Comparison of ENCODE assay signal across 8 mouse cellular contexts in genomic region chr3:146047704-146048207, GRCm38 (mm10).
DNase-seq lines count a peak whose midpoint lies in the region; ATAC-seq and TF ChIP-seq lines count a peak whose summit lies in the region.

No protein-coding gene starts in this region.

- WGBS in midbrain, postnatal 0 days: 22% methylated on average over 15 of the region's 15 CpGs
- WGBS in midbrain, embryonic 13.5 days: 26% methylated on average over 15 of the region's 15 CpGs
- WGBS in limb, embryonic 13.5 days: 22% methylated on average over 15 of the region's 15 CpGs

- DNase-seq in midbrain, postnatal 0 days (ENCODE audit: low spot score): peak; percentile 42
- peak; percentile 68 for DNase-seq in embryo, embryonic 11 days
- peak; percentile 31 to 41 for DNase-seq in heart, postnatal 36 days
- peak; percentile 36 for DNase-seq in neural tube, embryonic 10.5 days (ENCODE audit: extremely low spot score, low spot score)
- DNase-seq in thymus, postnatal 4 days: no peak
- no peak for DNase-seq in adrenal gland, adult 18-20 months (ENCODE audit: low spot score in 2 of 2)

- intact Hi-C loops in heart, postnatal 36 days (cut with DNase I): loop anchor here (5.0 kb wide), 1 partner anchor 95 kb away; no protein-coding TSS in a partner anchor

- no peak overlapping the region for H3K9ac ChIP-seq in midbrain, postnatal 0 days (replicated peaks; ENCODE audit: low read length, poor library complexity, severe bottlenecking)
- H3K9ac ChIP-seq in midbrain, embryonic 13.5 days (replicated peaks): no peak overlapping the region
- no peak overlapping the region for H3K9ac ChIP-seq in limb, embryonic 13.5 days

- no peak for ATAC-seq in midbrain, postnatal 0 days (ENCODE audit: low FRiP score)
- ATAC-seq in midbrain, embryonic 13.5 days: no peak
- peak; percentile 59; the same call in 1 of the 2 replicates for ATAC-seq in limb, embryonic 13.5 days (ENCODE audit: low FRiP score, low read depth)

- H3K36me3 ChIP-seq in midbrain, postnatal 0 days (ENCODE audit: insufficient read depth, low read length): no peaks in the 10 kb centered on the region
- H3K36me3 ChIP-seq in midbrain, embryonic 13.5 days: no peaks in the 10 kb centered on the region
- no peaks in the 10 kb centered on the region for H3K36me3 ChIP-seq in limb, embryonic 13.5 days

- H3K27me3 ChIP-seq in midbrain, postnatal 0 days (ENCODE audit: insufficient read depth, low read length): no peaks in the 10 kb centered on the region; the same call in 1 of the 2 replicates
- H3K27me3 ChIP-seq in midbrain, embryonic 13.5 days: peaks cover 4% of the 10 kb centered on the region
- no peaks in the 10 kb centered on the region for H3K27me3 ChIP-seq in limb, embryonic 13.5 days

- H3K4me1 ChIP-seq in midbrain, postnatal 0 days (ENCODE audit: insufficient read depth, low read length): no peaks in the 10 kb centered on the region
- peaks cover 14% of the 10 kb centered on the region for H3K4me1 ChIP-seq in midbrain, embryonic 13.5 days (replicated peaks)
- H3K4me1 ChIP-seq in limb, embryonic 13.5 days: peaks cover 25% of the 10 kb centered on the region

- H3K4me2 ChIP-seq in midbrain, postnatal 0 days (ENCODE audit: low read depth, low read length, poor library complexity, severe bottlenecking): no peak overlapping the region
- no peak overlapping the region for H3K4me2 ChIP-seq in midbrain, embryonic 13.5 days (replicated peaks)
- peak overlapping the region; percentile 42 for H3K4me2 ChIP-seq in limb, embryonic 13.5 days (replicated peaks)

- no peak overlapping the region for H3K27ac ChIP-seq in midbrain, postnatal 0 days (ENCODE audit: low read depth, low read length)
- no peak overlapping the region for H3K27ac ChIP-seq in midbrain, embryonic 13.5 days
- no peak overlapping the region for H3K27ac ChIP-seq in limb, embryonic 13.5 days

- TF ChIP-seq CTCF in midbrain, postnatal 0 days (IDR thresholded peaks at IDR 0.05): no peak

- no peaks in the 10 kb centered on the region for H3K9me3 ChIP-seq in midbrain, postnatal 0 days (ENCODE audit: low read length)
- H3K9me3 ChIP-seq in midbrain, embryonic 13.5 days: no peaks in the 10 kb centered on the region
- H3K9me3 ChIP-seq in limb, embryonic 13.5 days: no peaks in the 10 kb centered on the region

- H3K4me3 ChIP-seq in midbrain, postnatal 0 days (ENCODE audit: low read depth, low read length): no peak overlapping the region
- no peak overlapping the region for H3K4me3 ChIP-seq in midbrain, embryonic 13.5 days (replicated peaks)
- no peak overlapping the region for H3K4me3 ChIP-seq in limb, embryonic 13.5 days

Comparison
In these comparisons a context has a peak if more than half of its experiments do, and no peak if none do; other contexts are left out.
1. DNase-seq: peak in midbrain, postnatal 0 days (single experiment), embryo, embryonic 11 days (single experiment), heart, postnatal 36 days (2 of 2) and neural tube, embryonic 10.5 days (single experiment); none in thymus, postnatal 4 days (single experiment) and adrenal gland, adult 18-20 months (0 of 2).